In genomic region chr3:28658349-28658748, GRCm38 (mm10) we compare ENCODE assay signal across 15 mouse cellular contexts. TPM values are rescaled to one million over a fixed set of nuclear protein-coding genes. Genes with fewer than 3 reads are reported as not detected.
DNase-seq lines count a peak whose midpoint lies in the region; ATAC-seq and TF ChIP-seq lines count a peak whose summit lies in the region.
"Had no signal": no experiment of that assay in that cellular context is flagged by ENCODE, and none has a peak within 500 bp of the region (broad histone marks: within the 10 kb centered on the region; RNA-seq: fewer than 3 reads in every experiment).

No protein-coding gene starts in this region.

- TF ChIP-seq EP300 in lung, postnatal 0 days (IDR thresholded peaks at IDR 0.05), result no peak
- TF ChIP-seq EP300 in liver, embryonic 14.5 days (IDR thresholded peaks at IDR 0.05; ENCODE audit: low read depth), result no peak

- no peak overlapping the region for H3K27ac ChIP-seq in lung, postnatal 0 days (ENCODE audit: low read length)
- no peak overlapping the region for H3K27ac ChIP-seq in liver, embryonic 14.5 days
- H3K27ac ChIP-seq: heart, adult 2 months; midbrain, embryonic 12.5 days; neural tube, embryonic 12.5 days had no signal

- DNase-seq in lung, postnatal 0 days (ENCODE audit: low spot score), result no peak
- no peak for DNase-seq in lung, postnatal 4 days
- peak; percentile 38 for DNase-seq in Patski (ENCODE audit: low read depth, low spot score)
- peak; percentile 16 to 42 for DNase-seq in kidney, adult 8-10 months
- DNase-seq in liver, embryonic 14.5 days (ENCODE audit: low read depth in 3 of 3, low spot score in 3 of 3), result no peak
- DNase-seq in T-cell, adult 2 months (ENCODE audit: low spot score), result no peak
- DNase-seq: cerebellum, adult 11-12 months; heart, adult 2 months; heart, postnatal 14 days; layer of hippocampus, postnatal 36 days had no signal

- no peak overlapping the region for H3K4me2 ChIP-seq in lung, postnatal 0 days (replicated peaks; ENCODE audit: low read depth, low read length)
- H3K4me2 ChIP-seq in liver, embryonic 14.5 days (ENCODE audit: low read depth), result no peak overlapping the region
- H3K4me2 ChIP-seq: midbrain, embryonic 12.5 days; neural tube, embryonic 12.5 days had no signal

- H3K4me3 ChIP-seq in lung, postnatal 0 days (ENCODE audit: low read depth, low read length), result no peak overlapping the region
- no peak overlapping the region for H3K4me3 ChIP-seq in liver, embryonic 14.5 days (ENCODE audit: insufficient read depth in 1 of 2, low read depth in 2 of 2, low read length in 2 of 2)
- H3K4me3 ChIP-seq: erythroblast, embryonic 14.5 days; heart, adult 2 months; midbrain, embryonic 12.5 days; neural tube, embryonic 12.5 days had no signal

- no peak overlapping the region for H3K9ac ChIP-seq in lung, postnatal 0 days (replicated peaks; ENCODE audit: low read depth)
- H3K9ac ChIP-seq in liver, embryonic 14.5 days (replicated peaks), result no peak overlapping the region
- H3K9ac ChIP-seq: midbrain, embryonic 12.5 days; neural tube, embryonic 12.5 days had no signal

- 42% methylated on average over 1 of the region's 1 CpGs for WGBS in lung, postnatal 0 days
- WGBS in liver, embryonic 14.5 days (ENCODE audit: insufficient replicate concordance), result 23% methylated on average over 1 of the region's 1 CpGs

- H3K9me3 ChIP-seq in lung, postnatal 0 days (ENCODE audit: low read length), result no peaks in the 10 kb centered on the region
- H3K9me3 ChIP-seq in liver, embryonic 14.5 days (ENCODE audit: control insufficient read depth, low read length), result no peaks in the 10 kb centered on the region
- H3K9me3 ChIP-seq: midbrain, embryonic 12.5 days; neural tube, embryonic 12.5 days had no signal

- CTCF ChIA-PET in Patski (lab: Charles Lee), result interaction anchor here (0.8 to 6.0 kb wide), 9 partner anchors 15 to 493 kb away, joined by 3 to 34 read pairs (median 4); no protein-coding TSS in a partner anchor

- TF ChIP-seq CTCF in lung, postnatal 0 days (IDR thresholded peaks at IDR 0.05), result peak; percentile 38
- peak; percentile 91 for TF ChIP-seq CTCF in Patski (IDR thresholded peaks at IDR 0.05)
- TF ChIP-seq CTCF in liver, embryonic 14.5 days (IDR thresholded peaks at IDR 0.05; ENCODE audit: low read depth), result peak; percentile 44

- POLR2A ChIA-PET in Patski (lab: Charles Lee), result interaction anchor here (1.0 kb wide), 1 partner anchor 77 kb away, joined by 3 read pairs; no protein-coding TSS in a partner anchor

- ATAC-seq in lung, postnatal 0 days, result no peak
- ATAC-seq in Patski, result peak; percentile 99
- ATAC-seq in liver, embryonic 14.5 days (ENCODE audit: insufficient read depth), result no peak
- no peak for ATAC-seq in granulocyte monocyte progenitor cell, adult 5-6 weeks (replicated peaks; ENCODE audit: poor library complexity, severe bottlenecking)

- no peaks in the 10 kb centered on the region for H3K27me3 ChIP-seq in lung, postnatal 0 days (replicated peaks; ENCODE audit: insufficient read depth, low read length)
- H3K27me3 ChIP-seq in Patski, result no peaks in the 10 kb centered on the region
- H3K27me3 ChIP-seq in liver, embryonic 14.5 days (ENCODE audit: control insufficient read depth, insufficient read depth, low read length), result no peaks in the 10 kb centered on the region
- H3K27me3 ChIP-seq: midbrain, embryonic 12.5 days; neural tube, embryonic 12.5 days had no signal

- in situ Hi-C loops in Patski (cut with MboI; ENCODE audit: low pct_unique_long_range_greater_than_20kb), result loop anchor here (25.0 kb wide), 1 partner anchor 304 kb away; no protein-coding TSS in a partner anchor

- no peaks in the 10 kb centered on the region for H3K36me3 ChIP-seq in lung, postnatal 0 days (ENCODE audit: insufficient read depth, low read length)
- H3K36me3 ChIP-seq in liver, embryonic 14.5 days (replicated peaks; ENCODE audit: control insufficient read depth, insufficient read depth, low read depth), result no peaks in the 10 kb centered on the region

- H3K4me1 ChIP-seq in lung, postnatal 0 days (ENCODE audit: insufficient read depth, low read depth, low read length), result no peaks in the 10 kb centered on the region
- no peaks in the 10 kb centered on the region for H3K4me1 ChIP-seq in liver, embryonic 14.5 days (replicated peaks; ENCODE audit: control insufficient read depth in 2 of 2, insufficient read depth in 2 of 2, low read length in 1 of 2)
- H3K4me1 ChIP-seq: midbrain, embryonic 12.5 days; neural tube, embryonic 12.5 days had no signal

RNA-seq across cellular contexts. Expression of gene Slc2a2, which starts 39.4 kb away (rescaled TPM):
- polyA plus RNA-seq in lung, postnatal 0 days (2015; fragmentation: Nextera tagmentation; extraction: Ambion mirVana), result 0.24 and 0.29 TPM in 2 replicates
- 3.1 TPM for polyA plus RNA-seq in Patski (2021)
- 7.6 and 9.4 TPM in 2 replicates for polyA plus RNA-seq in liver, embryonic 14.5 days (2012; rRNA removed)
- polyA plus RNA-seq in liver, embryonic 14.5 days (2014; fragmentation: Nextera tagmentation; extraction: Ambion mirVana), result 24.4 and 26.3 TPM in 2 replicates
- not detected in 2 replicates for total RNA-seq in granulocyte monocyte progenitor cell, adult 5-6 weeks (2014; fragmentation: Nextera tagmentation)
- total RNA-seq in granulocyte monocyte progenitor cell, adult 5-6 weeks (2017), result 0.05 TPM in 1 of 2 replicates, not detected in the other
- total RNA-seq: common myeloid progenitor, adult 5-6 weeks; layer of hippocampus, postnatal 36 days had no signal

Comparison
In these comparisons a context has a peak if more than half of its experiments do, and no peak if none do; other contexts are left out.
1. DNase-seq: peak in Patski (single experiment) and kidney, adult 8-10 months (2 of 2); none in lung, postnatal 0 days (single experiment), lung, postnatal 4 days (0 of 2), liver, embryonic 14.5 days (0 of 3) and T-cell, adult 2 months (single experiment).
2. CTCF ChIP-seq: peak in every context shown above with its lines; median percentile 91 in Patski; 44 in liver, embryonic 14.5 days; 38 in lung, postnatal 0 days.